Mouse (Mus musculus) kidney, postnatal 10 days (tissue): ENCODE data around the gene Myrfl.

Experiments used
- DNase-seq: peaks from one replicate; pipeline ENCODE4 v3.0.0; 2021; ENCODE audit warnings: mixed read lengths

The Myrfl gene

GRCm38 (mm10) chr10:116896336-116897177 is at the start of gene Myrfl:
Myrfl (minus strand) TSS chr10:116896919.
- no peak for DNase-seq

- DNase-seq = no peak
Measured at GRCm38 (mm10) chr10:116944940-116945339, 48.2 kb upstream of the Myrfl start.

DNA sequence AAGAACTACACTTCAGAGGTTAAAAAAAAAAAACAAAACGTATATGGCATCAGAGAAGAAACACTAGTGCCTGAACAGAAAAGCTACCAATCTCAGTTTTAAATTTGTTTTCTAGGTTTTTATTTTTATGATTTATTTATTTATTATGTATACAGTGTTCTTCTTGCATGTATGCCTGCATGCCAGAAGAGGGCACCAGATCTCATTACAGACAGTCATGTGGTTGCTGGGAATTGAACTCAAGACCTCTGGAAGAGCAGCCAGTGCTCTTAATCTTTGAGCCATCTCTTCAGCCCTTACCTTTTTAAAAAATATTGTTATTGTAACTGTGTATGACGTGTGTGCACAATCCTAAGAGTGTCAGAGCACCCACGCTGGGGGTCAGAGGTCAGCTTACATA is 47.4 kb upstream of the Myrfl start:
- no peak for DNase-seq

GRCm38 (mm10) chr10:116943025-116943424 is 46.3 kb upstream of the Myrfl start:
- peak; percentile 45 for DNase-seq

DNA sequence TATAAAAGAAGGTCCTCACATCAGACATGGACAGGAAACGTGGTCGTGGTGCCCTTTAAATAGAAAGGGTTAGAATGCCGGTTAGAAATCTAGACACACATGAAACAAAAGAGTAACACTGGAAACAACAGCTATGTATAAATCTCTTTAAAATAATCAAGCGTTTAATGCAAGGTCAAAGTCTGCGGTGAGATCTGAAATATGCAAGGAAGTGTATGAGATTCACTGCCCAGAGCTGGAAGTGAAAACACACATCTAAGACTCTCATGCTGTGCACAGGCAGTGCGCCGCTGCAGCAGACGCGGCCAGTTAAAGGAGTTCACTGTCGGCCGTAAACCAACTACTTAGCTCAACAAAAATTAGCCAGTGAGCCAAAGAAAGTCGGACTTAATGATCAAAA is 38.3 kb upstream of the Myrfl start:
- no peak for DNase-seq

DNA sequence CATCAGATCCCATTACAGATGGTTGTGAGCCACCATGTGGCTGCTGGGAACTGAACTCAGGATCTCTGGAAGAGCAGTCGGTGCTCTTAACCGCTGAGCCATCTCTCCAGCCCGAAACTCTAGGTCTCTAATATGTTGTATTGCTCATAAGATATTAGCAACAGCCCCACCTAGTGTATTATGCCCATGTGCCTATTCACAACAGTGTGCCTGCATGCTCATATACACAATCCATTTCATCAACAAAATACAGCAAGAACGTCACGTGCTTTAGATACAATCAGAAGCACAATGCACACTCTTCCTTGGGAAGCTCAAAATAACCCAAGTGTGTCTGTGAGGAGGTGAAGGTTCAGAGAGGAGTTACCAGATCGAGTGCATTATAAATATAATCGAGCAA is 37.1 kb upstream of the Myrfl start:
- DNase-seq = no peak

- no peak for DNase-seq
Measured at GRCm38 (mm10) chr10:116932418-116932817, 35.7 kb upstream of the Myrfl start.

GRCm38 (mm10) chr10:116931497-116932179 is 34.9 kb upstream of the Myrfl start:
- no peak for DNase-seq

GRCm38 (mm10) chr10:116930936-116931335 is 34.2 kb upstream of the Myrfl start:
- no peak for DNase-seq

- no peak for DNase-seq
Measured at GRCm38 (mm10) chr10:116930506-116930905, 33.8 kb upstream of the Myrfl start.

DNA sequence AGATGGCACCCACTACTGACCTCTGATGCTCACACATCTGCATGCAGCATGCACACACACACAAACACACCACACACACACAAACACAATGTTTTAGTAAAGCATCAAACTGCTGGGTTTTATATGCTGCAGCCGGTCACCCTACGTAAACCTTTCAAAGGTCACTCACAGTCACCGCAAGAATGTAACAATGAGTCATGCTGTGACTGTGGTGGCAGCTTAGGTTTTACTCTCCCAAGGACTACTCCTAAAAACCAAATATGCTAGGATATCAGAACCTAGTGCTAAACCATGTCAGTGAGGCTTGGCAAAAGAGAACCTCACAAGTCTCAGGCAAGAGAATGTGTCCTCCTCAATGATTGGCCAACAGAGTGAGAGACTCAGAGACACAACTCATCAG is 32.1 kb upstream of the Myrfl start:
- no peak for DNase-seq

GRCm38 (mm10) chr10:116926428-116927113 is 29.9 kb upstream of the Myrfl start:
- no peak for DNase-seq

DNA sequence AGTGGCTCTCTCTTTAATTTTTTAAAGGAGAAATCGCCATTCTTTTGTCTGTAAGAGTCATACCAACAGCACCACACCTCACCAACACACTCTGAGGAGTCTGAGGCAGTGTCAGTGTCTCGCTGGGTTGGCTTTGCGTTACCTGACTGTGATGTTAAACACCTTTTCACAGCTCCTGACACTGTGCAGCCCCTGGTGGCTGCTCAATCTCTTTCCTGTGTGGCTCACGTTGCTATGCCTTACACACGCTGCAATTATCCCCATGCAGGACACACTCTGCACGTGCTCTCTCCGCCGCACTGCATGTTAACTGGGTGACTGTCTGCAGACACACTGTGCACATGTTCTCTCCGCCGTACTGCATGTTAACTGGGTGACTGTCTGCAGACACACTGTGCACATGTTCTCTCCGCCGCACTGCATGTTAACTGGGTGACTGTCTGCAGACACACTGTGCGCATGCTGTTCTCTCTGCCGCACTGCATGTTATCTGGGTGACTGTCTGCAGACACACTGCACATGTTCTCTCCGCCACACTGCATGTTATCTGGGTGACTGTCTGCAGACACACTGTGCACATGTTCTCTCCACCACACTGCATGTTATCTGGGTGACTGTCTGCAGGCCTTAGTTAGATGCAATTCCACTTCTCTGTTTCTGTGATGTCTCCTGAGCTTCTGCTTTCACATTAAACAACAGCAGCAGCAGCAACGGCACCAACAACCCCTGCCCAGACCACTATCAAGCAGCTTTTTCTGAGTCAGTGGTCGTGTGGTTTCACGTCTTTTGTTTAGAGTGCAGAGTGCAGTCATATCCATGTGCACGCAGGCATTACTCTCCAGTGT is 27.2 kb upstream of the Myrfl start:
- no peak for DNase-seq

GRCm38 (mm10) chr10:116922161-116922560 is 25.4 kb upstream of the Myrfl start:
- no peak for DNase-seq

DNA sequence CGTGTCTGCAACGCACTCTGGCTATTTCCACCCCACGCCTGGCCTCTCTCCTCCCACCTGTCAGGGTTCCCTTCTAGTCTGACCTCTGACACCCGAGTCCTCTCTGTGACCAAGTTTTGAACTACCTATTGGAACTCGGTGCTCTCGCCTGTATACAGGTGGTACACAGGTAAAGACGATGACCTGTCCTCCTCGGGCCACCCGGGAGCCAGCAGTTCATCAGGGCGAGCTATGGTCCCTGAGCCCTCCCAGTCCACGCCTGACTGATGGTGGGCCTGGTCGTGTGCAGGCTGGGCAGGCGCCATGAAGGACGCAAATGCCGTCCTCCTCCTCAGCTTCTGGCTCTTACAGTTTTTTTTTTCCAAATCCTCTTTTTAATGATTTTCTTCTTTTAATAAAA is 24.7 kb upstream of the Myrfl start:
- DNase-seq = no peak

DNA sequence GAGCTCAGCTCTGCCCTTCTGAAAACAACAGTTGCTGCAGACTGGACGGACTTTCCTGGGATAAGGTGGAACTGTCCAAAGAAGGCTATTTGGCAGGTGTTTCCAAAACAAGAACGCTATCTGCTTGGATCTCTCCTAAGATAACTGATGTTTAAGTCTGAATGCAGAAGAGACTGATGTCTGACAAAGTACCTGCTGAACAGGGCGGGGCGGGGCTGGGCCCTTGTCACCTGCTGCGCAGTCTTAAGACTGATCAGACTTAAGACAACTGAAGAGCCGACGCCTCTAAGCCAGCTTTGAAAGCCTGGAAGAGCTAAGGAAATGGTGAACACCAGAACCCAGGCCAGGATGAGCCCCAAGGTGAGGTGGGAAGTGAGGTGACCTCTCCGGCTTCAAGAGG is 23.9 kb upstream of the Myrfl start:
- no peak for DNase-seq

- DNase-seq = no peak
Measured at GRCm38 (mm10) chr10:116919368-116920317, 22.9 kb upstream of the Myrfl start.

DNA sequence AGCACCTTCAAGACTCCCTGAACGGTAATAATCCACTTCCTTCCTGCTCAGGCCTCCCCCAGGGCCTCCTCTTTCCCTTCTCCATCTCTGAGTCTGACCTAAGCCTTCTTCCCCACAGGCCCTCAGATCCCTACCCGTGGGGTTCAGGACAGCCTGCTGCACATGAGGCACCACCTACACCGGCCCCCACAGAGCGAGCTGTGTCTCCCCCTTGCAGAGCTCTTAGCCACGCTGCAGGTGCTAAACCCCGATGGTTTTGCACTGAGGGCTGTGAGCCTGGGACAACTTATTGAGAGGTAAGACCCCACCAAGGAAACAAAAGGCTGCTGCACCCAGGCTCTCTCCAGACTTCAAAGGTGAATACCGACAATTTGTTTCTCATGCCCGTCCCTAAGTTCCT is 19.9 kb upstream of the Myrfl start:
- no peak for DNase-seq

- DNase-seq = no peak
Measured at GRCm38 (mm10) chr10:116915286-116915685, 18.6 kb upstream of the Myrfl start.

GRCm38 (mm10) chr10:116914586-116914985 is 17.9 kb upstream of the Myrfl start:
- DNase-seq = no peak

- DNase-seq = no peak
Measured at GRCm38 (mm10) chr10:116913647-116914273, 17.0 kb upstream of the Myrfl start.
